Mouse (Mus musculus) liver, embryonic 12.5 days (tissue): ENCODE measurements around the gene Rps21. TPM values are rescaled to one million over a fixed set of nuclear protein-coding genes. Genes with fewer than 3 reads are reported as not detected.

ENCODE experiments used
- ATAC-seq: fragments of 200-750 bp; cut with Nextera tagmentation; 2 replicates; pipeline ENCODE4 v1.8.0; 2017; ENCODE audit warnings: moderate number of reproducible peaks, mild to moderate bottlenecking, moderate library complexity
- H3K27ac ChIP-seq: fragments of 300-500 bp; sonication (generic); 2 replicates; pipeline ENCODE4 v1.5.1; 2016; ENCODE audit warnings: mild to moderate bottlenecking
- H3K27me3 ChIP-seq: fragments of 300-500 bp; sonication (generic); replicated peaks from 2 replicates; pipeline ENCODE4 v1.6.1; 2016; ENCODE audit warnings: mild to moderate bottlenecking, moderate library complexity
- H3K36me3 ChIP-seq: fragments of 300-500 bp; sonication (generic); 2 replicates; pipeline ENCODE4 v1.6.1; 2016; ENCODE audit warnings: mild to moderate bottlenecking, moderate library complexity
- H3K4me1 ChIP-seq: fragments of 300-500 bp; sonication (generic); 2 replicates; pipeline ENCODE4 v1.6.1; 2016
- H3K4me2 ChIP-seq: fragments of 300-500 bp; sonication (generic); 2 replicates; pipeline ENCODE4 v1.6.1; 2016; ENCODE audit warnings: mild to moderate bottlenecking, moderate library complexity
- H3K4me3 ChIP-seq: fragments of 300-500 bp; sonication (generic); 2 replicates; pipeline ENCODE4 v1.5.1; 2016; ENCODE audit warnings: mild to moderate bottlenecking, moderate library complexity
- H3K9ac ChIP-seq: fragments of 300-500 bp; sonication (generic); 2 replicates; pipeline ENCODE4 v1.6.1; 2016; ENCODE audit warnings: mild to moderate bottlenecking, moderate library complexity
- H3K9me3 ChIP-seq: fragments of 300-500 bp; sonication (generic); replicated peaks from 2 replicates; pipeline ENCODE4 v1.6.1; 2016; ENCODE audit warnings: mild to moderate bottlenecking, moderate library complexity
- WGBS: fragments of 180-500 bp; shearing (Covaris S2); methylation state at CpG from one replicate; pipeline ENCODE4 v1.1.7; 2016; ENCODE audit not compliant: insufficient replicate concordance; 5-methylcytosine and 5-hydroxymethylcytosine counted together
- polyA plus RNA-seq: library from polyadenylated mRNA; unstranded; fragments of >200 nt; fragmentation: Nextera tagmentation; extraction: Ambion mirVana; gene quantifications from 2 replicates; pipeline ENCODE4 v1.2.1, GENCODE M21; 2016

The Rps21 gene
- polyA plus RNA-seq, 1 experiment from 2014 or later = 561 TPM

GRCm38 (mm10) chr2:180220165-180220564 lies 37.0 kb upstream of the Rps21 start:
- Histone ChIP-seq H3K36me3 (no peaks in the 10 kb centered on the region), H3K27ac (no peak overlapping the region), H3K27me3 (peaks cover 39% of the 10 kb centered on the region), H3K4me1 (peaks cover 29% of the 10 kb centered on the region), H3K4me2 (no peak overlapping the region), H3K9me3 (no peaks in the 10 kb centered on the region), H3K4me3 (no peak overlapping the region), H3K9ac (no peak overlapping the region)
- ATAC-seq = no peak
- WGBS = 48% methylated on average over 9 of the region's 9 CpGs

GRCm38 (mm10) chr2:180221051-180221450 lies 36.1 kb upstream of the Rps21 start:
- ATAC-seq = no peak
- Histone ChIP-seq H3K4me2 (no peak overlapping the region), H3K4me3 (no peak overlapping the region), H3K9ac (no peak overlapping the region), H3K9me3 (no peaks in the 10 kb centered on the region), H3K36me3 (no peaks in the 10 kb centered on the region), H3K27me3 (peaks cover 48% of the 10 kb centered on the region), H3K27ac (no peak overlapping the region), H3K4me1 (peaks cover 35% of the 10 kb centered on the region)
- 78% methylated on average over 9 of the region's 9 CpGs for WGBS

GRCm38 (mm10) chr2:180222250-180222649 lies 34.9 kb upstream of the Rps21 start:
- Histone ChIP-seq H3K9me3 (no peaks in the 10 kb centered on the region), H3K4me3 (no peak overlapping the region), H3K27me3 (peaks cover 60% of the 10 kb centered on the region), H3K36me3 (no peaks in the 10 kb centered on the region), H3K4me1 (peaks cover 37% of the 10 kb centered on the region), H3K27ac (no peak overlapping the region), H3K4me2 (no peak overlapping the region; the same call in 1 of the 2 replicates), H3K9ac (no peak overlapping the region)
- 32% methylated on average over 6 of the region's 6 CpGs for WGBS
- peak; percentile 13; the same call in 1 of the 2 replicates for ATAC-seq

GRCm38 (mm10) chr2:180224647-180225043 lies 32.5 kb upstream of the Rps21 start:
- H3K36me3 ChIP-seq = no peaks in the 10 kb centered on the region
- 0 out of 2 replicates have a peak overlapping the region, but pooled peaks have one; percentile 24 for H3K9ac ChIP-seq
- H3K4me2 ChIP-seq = peak overlapping the region; percentile 84
- H3K4me1 ChIP-seq = peaks cover 45% of the 10 kb centered on the region
- ATAC-seq = no peak
- peaks cover 69% of the 10 kb centered on the region for H3K27me3 ChIP-seq
- WGBS = 9% methylated on average over 13 of the region's 13 CpGs
- H3K4me3 ChIP-seq = peak overlapping the region; percentile 59
- H3K9me3 ChIP-seq = no peaks in the 10 kb centered on the region
- no peak overlapping the region for H3K27ac ChIP-seq

- peak; percentile 9; the same call in 1 of the 2 replicates for ATAC-seq
- H3K4me1 ChIP-seq = peaks cover 45% of the 10 kb centered on the region
- H3K27me3 ChIP-seq = peaks cover 68% of the 10 kb centered on the region
- H3K27ac ChIP-seq = no peak overlapping the region
- H3K4me2 ChIP-seq = peak overlapping the region; percentile 84
- 2% methylated on average over 54 of the region's 55 CpGs for WGBS
- peak overlapping the region; percentile 47 for H3K9ac ChIP-seq
- H3K4me3 ChIP-seq = peak overlapping the region; percentile 59
- H3K36me3 ChIP-seq = no peaks in the 10 kb centered on the region
- H3K9me3 ChIP-seq = no peaks in the 10 kb centered on the region
Observed at GRCm38 (mm10) chr2:180225044-180225761, 32.0 kb upstream of the Rps21 start.

- H3K36me3 ChIP-seq = no peaks in the 10 kb centered on the region
- H3K4me2 ChIP-seq = peak within 1 kb of the TSS; percentile 84
- peaks cover 66% of the 10 kb centered on the region for H3K27me3 ChIP-seq
- no peaks in the 10 kb centered on the region for H3K9me3 ChIP-seq
- peak within 1 kb of the TSS; percentile 59 for H3K4me3 ChIP-seq
- peak; percentile 55 for ATAC-seq
- H3K9ac ChIP-seq = peak within 1 kb of the TSS; percentile 47
- WGBS = under 1% methylated on average over 37 of the region's 37 CpGs
- H3K4me1 ChIP-seq = peaks cover 45% of the 10 kb centered on the region
- no peak within 1 kb of the TSS for H3K27ac ChIP-seq
Observed at GRCm38 (mm10) chr2:180225762-180226378, 31.3 kb upstream of the Rps21 start, which contains the start of gene Lama5. TSS of gene Lama5 (minus strand) at chr2:180225859.

GRCm38 (mm10) chr2:180227262-180228059 lies 29.7 kb upstream of the Rps21 start:
- H3K4me3 ChIP-seq = 0 out of 2 replicates have a peak overlapping the region, but pooled peaks have one; percentile 15
- H3K36me3 ChIP-seq = no peaks in the 10 kb centered on the region
- ATAC-seq = peak; percentile 60
- H3K4me2 ChIP-seq = peak overlapping the region; percentile 53
- no peak overlapping the region for H3K27ac ChIP-seq
- H3K4me1 ChIP-seq = peaks cover 42% of the 10 kb centered on the region
- H3K9ac ChIP-seq = 0 out of 2 replicates have a peak overlapping the region, but pooled peaks have one; percentile 30
- H3K27me3 ChIP-seq = peaks cover 60% of the 10 kb centered on the region
- H3K9me3 ChIP-seq = no peaks in the 10 kb centered on the region
- 2% methylated on average over 21 of the region's 21 CpGs for WGBS

GRCm38 (mm10) chr2:180228060-180228458 lies 29.1 kb upstream of the Rps21 start:
- Histone ChIP-seq H3K27ac (no peak overlapping the region), H3K9ac (0 out of 2 replicates have a peak overlapping the region, but pooled peaks have one; percentile 30), H3K9me3 (no peaks in the 10 kb centered on the region), H3K4me3 (no peak overlapping the region), H3K4me2 (peak overlapping the region; percentile 53), H3K36me3 (no peaks in the 10 kb centered on the region), H3K4me1 (peaks cover 42% of the 10 kb centered on the region), H3K27me3 (peaks cover 54% of the 10 kb centered on the region)
- 57% methylated on average over 6 of the region's 6 CpGs for WGBS
- ATAC-seq = no peak

GRCm38 (mm10) chr2:180228592-180228991 lies 28.6 kb upstream of the Rps21 start:
- WGBS = 52% methylated on average over 7 of the region's 7 CpGs
- Histone ChIP-seq H3K27me3 (peaks cover 49% of the 10 kb centered on the region), H3K9ac (no peak overlapping the region), H3K4me1 (peaks cover 44% of the 10 kb centered on the region), H3K36me3 (no peaks in the 10 kb centered on the region), H3K27ac (no peak overlapping the region), H3K9me3 (no peaks in the 10 kb centered on the region), H3K4me3 (no peak overlapping the region), H3K4me2 (no peak overlapping the region)
- ATAC-seq = no peak

- no peaks in the 10 kb centered on the region for H3K9me3 ChIP-seq
- no peaks in the 10 kb centered on the region for H3K36me3 ChIP-seq
- no peak overlapping the region for H3K27ac ChIP-seq
- peaks cover 44% of the 10 kb centered on the region for H3K4me1 ChIP-seq
- 54% methylated on average over 3 of the region's 3 CpGs for WGBS
- no peak for ATAC-seq
- H3K4me3 ChIP-seq = no peak overlapping the region
- H3K4me2 ChIP-seq = no peak overlapping the region
- H3K27me3 ChIP-seq = peaks cover 43% of the 10 kb centered on the region
- no peak overlapping the region for H3K9ac ChIP-seq
Observed at GRCm38 (mm10) chr2:180229129-180229528, 28.0 kb upstream of the Rps21 start.

- ATAC-seq = no peak
- Histone ChIP-seq H3K4me1 (peaks cover 48% of the 10 kb centered on the region), H3K4me2 (no peak overlapping the region), H3K36me3 (no peaks in the 10 kb centered on the region), H3K9me3 (no peaks in the 10 kb centered on the region), H3K27me3 (peaks cover 30% of the 10 kb centered on the region), H3K9ac (no peak overlapping the region), H3K4me3 (no peak overlapping the region), H3K27ac (no peak overlapping the region)
- 47% methylated on average over 4 of the region's 4 CpGs for WGBS
Observed at GRCm38 (mm10) chr2:180230482-180230881, 26.7 kb upstream of the Rps21 start.
